Mouse (Mus musculus) yolk sac, embryonic 10.5 days (tissue): ENCODE measurements at regions not wholly inside any gene's neighbourhood (a gene's known extent, or its start where the extent isn't known, plus 50 kb on each side); places are given as distances from the start of the nearest gene placed in this dataset.
A peak's percentile ranks its signal among the peaks of the same experiment; 100 is the strongest.

ENCODE experiments used
- DNase-seq: peaks from one replicate; pipeline ENCODE4 v3.0.0-alpha.2; 2017; ENCODE audit warnings: low spot score

DNA sequence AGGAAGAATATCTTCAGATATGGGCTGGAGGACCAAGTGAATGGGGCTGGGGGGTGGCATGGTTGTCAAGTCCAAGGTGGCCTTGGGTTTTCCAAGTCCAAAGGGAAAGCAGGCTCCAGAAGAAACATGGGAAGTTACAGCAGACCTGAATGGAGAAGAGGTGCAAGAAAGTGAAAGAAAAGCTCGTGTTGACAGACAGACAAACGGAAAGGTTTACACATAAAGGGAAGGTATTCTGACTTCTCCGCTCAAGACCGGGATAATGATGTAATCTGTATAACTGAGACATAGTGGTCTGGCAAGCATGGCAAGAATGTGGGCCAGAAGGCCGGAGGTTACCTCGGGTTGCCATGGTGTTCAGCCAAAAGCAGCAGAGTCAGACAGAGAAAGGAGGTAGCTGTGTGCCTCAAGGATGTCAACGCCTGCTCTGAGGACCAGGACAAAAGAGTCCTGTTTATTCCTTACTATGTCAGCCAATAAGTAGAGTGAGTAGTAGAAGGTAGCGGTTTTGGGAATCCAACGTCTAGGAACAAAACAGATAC lies 50.8 kb upstream of the Elk3 start:
- DNase-seq = no peak

DNA sequence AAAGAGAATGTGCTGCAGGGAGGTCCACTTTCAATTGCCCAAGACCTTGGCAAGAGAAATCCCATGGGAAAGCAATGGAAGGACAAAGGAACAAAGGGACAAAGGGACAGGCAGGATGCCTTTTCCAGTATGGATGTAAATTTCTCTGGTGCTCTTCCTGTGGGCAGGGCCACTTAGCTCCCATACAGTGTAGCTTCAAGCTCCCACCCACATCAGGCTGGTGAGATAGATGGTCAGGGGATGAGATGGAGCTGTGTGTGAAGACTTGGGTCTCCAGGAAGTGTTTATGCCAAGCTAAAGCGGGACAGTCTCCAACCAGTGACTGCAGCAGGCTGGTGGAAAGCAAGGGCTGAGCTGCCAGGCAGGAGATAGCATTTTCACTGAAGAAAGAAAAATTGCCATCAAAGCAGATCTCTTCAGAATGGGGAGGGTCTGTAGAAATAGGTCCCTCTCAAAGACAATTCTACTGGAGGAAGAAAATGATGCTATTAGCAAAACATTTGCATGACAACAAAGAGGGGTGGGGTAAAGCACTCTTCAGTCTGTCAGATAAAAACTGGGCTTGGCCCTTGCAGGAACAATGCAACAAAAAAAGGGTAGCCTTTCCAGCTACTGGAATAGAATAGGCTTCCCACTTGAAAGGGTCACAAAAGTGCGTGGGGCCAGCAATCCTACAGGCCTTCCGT lies 53.3 kb upstream of the Elk3 start:
- DNase-seq = no peak

DNA sequence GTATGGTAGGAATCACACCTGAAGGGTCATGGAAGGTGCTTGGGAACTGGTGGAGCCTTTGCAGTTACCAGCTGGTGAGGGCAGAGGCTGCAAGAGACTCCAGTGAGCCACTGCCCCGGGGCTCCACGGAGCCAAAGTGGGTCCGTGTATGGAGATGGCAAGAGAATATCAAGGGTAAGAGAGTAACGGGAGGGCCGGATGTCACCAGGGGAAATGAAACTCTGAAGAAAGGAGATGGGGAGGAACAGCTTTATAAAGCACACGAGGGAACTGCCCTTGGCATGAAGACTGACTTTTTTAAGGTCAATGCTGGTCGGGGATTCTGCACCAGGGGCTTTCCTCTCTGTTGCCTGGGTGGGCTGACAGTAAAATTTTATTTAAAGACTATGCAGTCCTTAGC lies 53.9 kb upstream of the Elk3 start:
- DNase-seq = no peak

DNA sequence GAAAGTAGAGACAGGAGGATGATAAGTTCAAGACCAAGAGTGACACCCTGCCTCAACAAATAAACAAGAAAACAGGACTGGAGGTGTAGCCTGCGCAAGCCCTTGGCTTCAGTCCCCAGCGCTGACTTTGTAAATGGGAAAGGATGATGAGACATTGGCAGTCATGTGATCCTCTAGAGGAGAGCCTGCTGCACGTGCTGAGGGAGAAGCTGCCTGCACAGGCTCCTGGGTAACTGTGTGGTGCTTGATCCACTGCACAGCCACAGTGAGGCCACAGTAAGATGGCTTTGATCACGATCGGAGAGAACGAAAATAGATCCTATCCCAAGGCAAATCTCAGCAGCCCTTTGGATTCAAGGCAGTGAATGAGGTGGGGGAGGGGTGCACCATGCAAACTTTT lies 54.4 kb upstream of the Elk3 start:
- DNase-seq = no peak

DNA sequence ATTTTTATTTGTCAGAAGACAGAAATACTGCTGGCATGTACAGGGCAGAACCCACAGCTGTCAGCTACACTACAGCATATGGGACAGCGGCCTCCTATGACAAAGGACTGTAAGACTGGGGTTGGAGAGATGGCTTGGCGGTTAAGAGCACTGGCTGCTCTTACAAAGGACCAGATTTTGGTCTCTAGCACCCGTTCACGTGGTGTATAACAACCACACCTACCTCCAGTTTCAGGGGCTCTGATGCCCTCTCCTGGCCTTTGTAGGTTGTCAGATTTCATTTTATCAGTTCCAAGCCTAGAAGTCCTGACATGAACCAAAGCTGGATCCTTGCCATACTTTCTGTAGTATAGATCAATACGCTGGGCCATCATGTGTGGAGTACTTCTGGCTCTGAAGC lies 54.9 kb upstream of the Elk3 start:
- no peak for DNase-seq

GRCm38 (mm10) chr10:93369737-93370136 lies 58.8 kb upstream of the Elk3 start:
- no peak for DNase-seq

- DNase-seq = no peak
Observed at GRCm38 (mm10) chr10:93370331-93370730, 59.4 kb upstream of the Elk3 start.

- DNase-seq = no peak
Observed at GRCm38 (mm10) chr10:93372281-93372680, 61.3 kb upstream of the Elk3 start.

DNA sequence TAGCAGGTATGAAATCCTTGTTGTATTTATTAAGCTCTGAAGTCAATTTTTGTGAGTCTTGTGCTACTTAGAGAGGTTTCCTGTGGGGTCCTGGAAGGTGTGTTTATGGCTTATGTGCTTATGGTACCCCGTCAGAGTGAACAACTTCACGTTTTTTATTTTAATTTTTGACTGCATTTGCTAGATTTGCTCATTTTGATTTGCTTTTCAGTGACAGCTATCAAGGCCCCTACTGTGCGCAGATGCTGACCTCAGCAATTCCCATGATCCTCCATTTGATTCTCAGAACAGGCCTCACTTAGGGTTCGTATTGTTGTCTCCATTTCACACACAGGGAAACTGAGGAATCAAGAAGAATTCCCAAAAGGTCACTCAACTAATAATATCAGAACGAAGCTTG lies 62.3 kb upstream of the Elk3 start:
- no peak for DNase-seq

DNA sequence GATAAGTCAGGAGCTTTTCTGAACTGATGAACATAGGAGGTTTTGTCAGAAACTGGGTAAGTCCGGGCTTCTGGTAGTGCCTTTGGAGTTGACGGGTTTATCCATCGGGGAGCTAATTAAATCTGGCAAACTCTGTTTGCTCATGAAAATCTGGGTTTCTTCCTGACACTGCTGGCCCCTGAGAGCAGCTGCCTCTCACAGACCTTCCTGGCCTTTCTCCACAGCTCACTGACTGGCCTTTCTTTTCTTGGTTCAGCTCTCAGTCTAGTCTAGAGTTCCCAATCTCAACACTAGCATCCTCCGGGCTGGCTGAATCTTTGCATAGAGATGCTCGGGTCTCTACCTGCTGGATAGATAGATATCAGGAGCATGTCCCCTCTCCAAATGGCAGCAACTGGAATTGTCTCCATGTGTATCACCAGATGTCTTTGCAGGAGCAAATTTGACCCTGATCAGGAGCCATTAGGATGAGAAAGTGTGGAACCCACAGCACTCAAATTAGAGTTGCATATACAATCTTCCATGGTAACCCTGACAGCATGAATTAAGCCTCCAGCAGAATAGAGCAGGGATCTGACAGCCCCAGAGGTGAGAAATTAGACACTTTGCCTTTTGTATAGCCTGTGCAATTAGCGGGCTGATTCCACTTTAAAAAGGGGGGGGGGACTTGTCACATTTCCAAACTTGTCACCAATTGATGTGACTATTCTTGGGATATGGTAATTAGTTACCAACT lies 63.2 kb upstream of the Elk3 start:
- no peak for DNase-seq

DNA sequence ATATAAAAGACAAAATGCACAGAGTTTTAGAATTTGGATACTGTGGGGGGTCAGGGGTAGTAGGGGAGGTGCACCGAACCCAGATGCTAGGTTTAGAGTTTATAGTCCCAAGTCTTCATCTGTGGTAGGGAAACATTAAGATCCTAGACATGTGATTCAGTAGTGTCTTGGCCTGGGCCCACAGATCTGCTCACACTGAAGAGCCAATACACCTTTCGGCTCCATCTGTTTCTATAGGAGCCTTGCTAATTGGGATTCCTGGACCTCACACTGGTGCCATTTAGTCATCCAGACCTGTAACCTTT lies 63.7 kb upstream of the Elk3 start:
- no peak for DNase-seq

DNA sequence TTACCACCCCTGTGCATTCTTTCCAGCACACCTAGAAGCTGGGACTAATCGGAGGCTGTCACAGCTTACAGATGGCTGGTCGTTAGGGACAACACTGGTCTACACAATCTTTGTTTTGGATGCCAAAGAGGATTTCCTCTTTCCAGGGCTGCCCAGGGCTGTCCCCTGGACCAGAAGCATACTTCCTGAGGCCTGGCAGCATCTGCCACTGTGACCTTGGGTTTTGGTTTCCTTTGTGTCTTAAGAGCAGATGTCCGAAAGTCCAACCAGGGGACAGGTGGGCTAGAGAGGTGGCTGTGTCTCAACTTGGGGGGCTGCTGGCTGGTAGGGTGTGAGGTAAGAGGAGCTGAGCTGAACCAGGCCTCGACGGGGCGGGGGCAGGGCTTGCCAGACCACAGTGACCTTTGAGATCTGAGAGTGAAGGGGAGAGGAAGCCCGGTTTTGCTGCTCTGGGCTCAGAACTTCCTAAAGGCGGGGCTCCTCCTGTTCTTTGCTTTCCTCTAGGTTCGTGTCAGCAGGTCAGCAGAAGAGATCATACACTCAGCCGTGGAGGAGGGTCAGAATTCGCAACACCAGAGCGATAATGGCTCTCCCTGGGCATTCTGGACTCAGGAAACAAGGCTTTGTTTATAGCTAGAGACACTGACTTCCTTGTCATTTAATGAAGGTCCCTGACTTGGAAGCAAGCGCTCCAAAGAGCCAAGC lies 64.2 kb upstream of the Elk3 start:
- DNase-seq = peak; percentile 57

GRCm38 (mm10) chr10:93375771-93376170 lies 64.8 kb upstream of the Elk3 start:
- no peak for DNase-seq

DNA sequence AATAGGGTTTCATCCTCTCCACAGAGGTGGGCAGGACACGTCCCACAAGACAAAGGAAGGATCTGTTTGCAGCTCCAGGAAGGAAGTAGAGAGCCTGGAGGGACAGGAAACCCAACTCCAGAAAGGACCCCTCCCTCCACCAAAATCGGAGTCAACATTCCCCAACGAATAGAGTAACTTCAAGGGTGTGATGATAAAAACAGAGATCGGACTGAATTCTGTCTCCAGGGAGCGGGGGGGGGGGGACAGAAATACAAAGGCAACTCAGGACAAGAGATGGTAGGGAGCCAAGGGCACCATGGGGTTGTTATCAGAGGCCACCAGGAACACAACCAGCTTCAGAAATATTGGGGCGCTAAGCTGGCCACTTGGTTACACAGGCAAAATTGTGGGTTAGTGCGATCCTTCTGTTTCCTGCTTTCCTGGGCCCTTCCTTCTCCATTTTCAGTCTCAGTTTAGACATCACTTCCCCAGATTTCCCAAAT lies 65.6 kb upstream of the Elk3 start:
- DNase-seq = no peak

DNA sequence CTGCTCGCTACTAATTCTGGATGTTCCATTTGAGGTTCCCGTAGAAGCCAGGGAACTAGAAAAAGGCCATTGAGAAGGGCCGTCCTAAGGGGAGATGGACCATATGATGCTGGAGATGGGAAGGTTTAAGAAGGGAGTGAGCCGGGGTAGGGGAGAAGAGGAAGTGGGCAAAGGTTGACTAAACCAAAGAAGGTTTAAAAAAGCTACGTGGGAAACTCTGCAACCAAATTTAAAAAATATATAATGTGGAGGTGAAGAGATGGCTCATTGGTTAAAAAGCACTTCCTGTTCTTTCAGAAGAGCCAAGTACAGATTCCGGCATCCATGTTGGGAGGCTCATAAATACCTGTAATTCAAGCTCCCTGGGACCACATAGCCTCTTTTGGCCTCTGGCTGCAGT lies 63.9 kb upstream of the Lta4h start:
- no peak for DNase-seq

DNA sequence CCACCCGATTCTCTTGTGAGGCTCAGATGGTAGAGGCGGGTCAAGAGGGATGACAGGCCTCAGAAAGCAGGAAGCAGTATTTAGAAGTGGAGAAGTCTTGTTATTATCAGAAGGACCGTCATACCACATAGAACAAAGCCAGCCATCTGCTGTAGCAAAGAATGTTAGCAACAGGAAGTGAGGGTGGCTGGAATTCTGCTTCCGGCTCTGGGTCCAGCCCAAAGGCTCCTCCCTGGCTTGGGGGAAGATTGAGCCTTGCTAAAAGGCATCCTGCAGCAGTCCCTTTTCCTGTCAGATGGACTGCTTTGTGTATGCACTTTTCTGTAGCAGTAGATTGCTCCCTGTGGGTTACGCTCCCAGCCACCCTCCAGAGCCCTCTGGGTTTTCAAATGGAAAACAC lies 61.9 kb upstream of the Lta4h start:
- peak; percentile 10 for DNase-seq

GRCm38 (mm10) chr10:93393902-93394301 lies 59.3 kb upstream of the Lta4h start:
- no peak for DNase-seq

DNA sequence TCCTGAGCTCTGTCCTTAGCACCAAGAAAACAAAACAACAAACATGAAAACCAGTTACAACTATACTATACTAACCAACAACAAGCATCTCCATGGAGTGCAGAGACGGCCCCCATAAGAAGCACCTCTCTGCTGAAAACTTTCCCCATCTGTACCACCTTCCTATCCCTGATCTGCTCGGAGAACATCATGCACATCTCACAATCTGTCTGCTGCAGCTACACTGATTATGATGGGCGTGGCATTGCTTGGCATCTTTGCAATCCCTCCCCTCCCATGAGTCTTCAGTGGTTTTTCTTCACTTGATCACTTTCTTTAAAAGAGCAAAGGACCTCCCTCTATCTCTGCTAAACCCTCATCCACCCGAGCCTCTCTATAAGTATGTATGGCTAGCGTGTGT lies 55.5 kb upstream of the Lta4h start:
- no peak for DNase-seq

DNA sequence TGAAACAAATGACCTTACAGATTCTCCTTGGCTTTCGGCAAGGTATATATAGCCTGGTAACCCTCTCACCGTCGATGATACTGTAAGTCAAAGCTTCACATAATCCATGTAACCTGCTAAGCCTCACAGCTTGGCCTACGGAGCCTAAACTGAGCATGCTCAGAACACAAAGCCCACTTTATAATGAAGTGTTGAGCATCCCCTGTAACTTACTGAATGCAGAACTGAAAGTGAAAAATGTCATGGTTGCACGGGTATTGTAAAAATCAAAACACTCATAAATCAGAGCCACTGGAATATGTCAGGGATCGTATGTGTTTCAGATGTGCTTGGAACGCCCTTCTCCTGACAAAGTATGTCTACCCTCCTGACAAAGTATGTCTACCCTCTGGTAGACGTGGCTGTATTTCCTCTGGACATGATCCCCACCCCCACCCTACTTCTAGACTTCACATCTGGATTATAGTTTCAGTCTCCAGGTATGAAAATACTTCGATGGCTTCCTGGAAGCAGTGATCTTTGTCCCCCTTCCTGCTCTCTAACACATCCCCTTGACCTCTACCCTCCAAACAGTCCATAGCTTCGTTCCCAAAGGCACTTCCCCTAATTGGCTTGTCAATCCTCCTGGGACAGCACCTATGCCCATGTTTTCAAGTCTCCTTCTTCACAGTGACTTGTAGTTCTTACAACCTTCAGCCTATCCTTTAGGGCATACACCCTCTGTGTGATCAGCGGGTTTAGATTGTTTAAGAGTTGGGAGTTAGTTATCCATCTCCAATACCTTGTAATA lies 54.5 kb upstream of the Lta4h start:
- no peak for DNase-seq

DNA sequence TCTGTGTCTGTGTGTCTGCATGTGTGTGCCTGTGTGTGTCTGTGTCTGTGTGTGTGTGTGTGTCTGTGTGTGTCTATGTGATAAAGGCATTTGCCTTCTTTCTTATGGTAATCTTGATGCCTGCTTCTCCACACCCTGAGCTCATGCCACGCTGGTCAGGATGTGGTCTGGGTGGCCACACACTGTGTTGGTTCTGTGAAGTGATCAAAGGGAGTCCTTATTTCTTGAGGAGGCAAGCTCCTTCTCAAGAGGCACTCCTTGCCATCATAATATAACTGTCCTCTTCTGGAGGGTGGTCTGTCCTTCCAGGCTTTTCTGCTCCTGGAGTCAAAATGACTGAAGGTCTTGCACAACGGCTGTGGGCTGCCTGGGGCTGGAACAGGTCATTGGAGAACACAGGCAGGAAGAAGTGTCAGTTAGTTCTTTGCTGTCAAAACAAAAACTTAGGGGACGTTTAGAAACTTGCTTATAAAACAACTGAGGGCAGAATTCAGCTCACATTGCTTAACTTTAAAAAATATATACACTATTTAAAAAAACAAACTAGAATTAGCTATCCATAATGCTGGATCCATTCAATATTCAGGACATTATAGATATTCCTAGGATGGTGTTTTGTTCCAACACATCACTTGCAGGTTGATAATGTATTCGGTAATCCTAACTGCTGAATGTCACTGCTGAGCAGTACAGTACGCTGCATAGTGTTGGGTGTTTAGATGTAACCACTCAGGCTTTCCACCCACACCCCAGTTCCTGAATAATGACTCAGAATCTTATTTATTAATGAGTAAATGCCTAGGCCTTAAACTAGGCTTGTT lies 50.3 kb upstream of the Lta4h start:
- DNase-seq = no peak
